Mouse (Mus musculus) urinary bladder, postnatal 10 days (tissue): ENCODE measurements around the gene Msgn1.

ENCODE experiments used
- DNase-seq: peaks from one replicate; pipeline ENCODE4 v3.0.0; 2022; ENCODE audit warnings: low spot score

The Msgn1 gene

DNA sequence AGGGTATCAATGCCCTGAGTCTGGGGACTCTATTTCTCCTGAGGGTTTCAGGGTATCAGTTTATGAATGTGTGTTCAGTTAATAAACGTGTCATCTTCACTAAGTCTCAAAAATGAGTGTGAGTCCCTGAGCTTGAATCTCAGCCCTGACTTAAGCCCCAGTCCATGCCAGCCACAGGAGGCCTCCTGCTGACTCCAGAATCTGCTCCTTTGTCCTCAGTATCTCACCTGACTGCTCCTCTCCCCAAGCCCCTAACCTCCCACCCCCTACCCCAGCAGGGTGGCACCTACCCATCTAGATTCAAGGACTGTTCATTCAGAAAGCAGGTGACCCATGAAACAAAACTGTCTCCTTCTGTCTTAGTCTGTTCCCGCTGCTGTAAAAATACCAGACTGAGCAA is 10.2 kb downstream of the Msgn1 start:
- DNase-seq: no peak

DNA sequence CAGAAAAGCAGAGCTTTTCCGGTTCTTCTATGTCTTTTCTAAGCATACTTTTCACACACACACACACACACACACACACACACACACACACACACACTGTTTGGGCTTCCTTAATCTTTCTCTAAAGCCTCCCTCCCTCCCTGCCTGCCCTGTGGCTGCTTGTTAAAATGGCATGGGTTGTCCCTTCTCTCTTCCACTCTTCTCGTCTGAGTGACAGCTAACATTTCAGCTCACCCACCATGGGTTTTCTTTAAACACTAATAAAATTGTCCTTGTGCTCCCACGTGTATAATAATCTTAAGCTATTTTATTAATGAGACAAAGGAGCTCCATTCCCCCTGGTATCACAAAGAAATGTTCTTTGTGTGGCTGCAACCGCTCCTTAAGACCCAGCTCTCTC is 10.7 kb downstream of the Msgn1 start:
- no peak for DNase-seq

DNA sequence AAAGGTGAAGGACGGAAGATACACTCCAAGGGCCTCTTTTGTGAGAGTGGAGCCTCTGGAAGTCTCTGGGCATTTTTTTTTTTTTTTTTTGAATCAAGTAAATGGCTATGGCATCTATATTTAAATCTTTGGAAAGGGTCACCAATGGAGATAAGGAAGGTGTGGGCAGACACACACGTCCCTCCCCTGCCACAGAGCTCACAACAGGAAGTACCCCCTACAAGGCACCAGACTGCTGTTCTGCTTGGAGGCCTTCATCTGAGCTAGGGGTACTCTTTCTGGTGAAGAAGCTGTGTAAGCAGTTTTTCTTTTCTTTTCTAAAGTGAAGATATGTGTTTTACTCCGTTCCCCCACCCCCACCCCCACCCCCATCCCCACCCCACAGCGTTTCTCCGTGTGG is 11.9 kb downstream of the Msgn1 start:
- no peak for DNase-seq

DNA sequence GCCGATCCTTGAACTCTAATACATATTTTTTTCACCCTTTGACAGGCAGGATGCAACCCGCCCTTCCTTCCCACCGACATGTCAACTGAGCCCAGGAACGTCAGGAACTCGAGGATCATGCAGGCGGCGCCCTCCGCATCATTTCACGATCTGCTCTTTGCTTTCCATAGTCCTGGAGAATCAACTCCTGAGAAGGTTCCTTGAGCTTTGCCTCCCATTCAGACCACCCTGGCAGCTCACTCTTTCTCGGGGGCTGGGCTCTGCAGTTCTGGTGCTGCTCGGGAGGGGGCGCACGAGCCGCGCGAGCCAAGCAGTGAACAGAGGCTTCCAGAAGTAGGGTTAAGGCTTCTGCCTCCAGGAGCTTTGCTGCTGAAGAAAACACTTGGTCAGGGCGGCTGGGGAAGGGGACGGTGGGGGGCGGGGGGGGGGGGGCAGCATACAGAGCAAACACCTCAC is 12.6 kb downstream of the Msgn1 start:
- DNase-seq: peak; percentile 35

DNA sequence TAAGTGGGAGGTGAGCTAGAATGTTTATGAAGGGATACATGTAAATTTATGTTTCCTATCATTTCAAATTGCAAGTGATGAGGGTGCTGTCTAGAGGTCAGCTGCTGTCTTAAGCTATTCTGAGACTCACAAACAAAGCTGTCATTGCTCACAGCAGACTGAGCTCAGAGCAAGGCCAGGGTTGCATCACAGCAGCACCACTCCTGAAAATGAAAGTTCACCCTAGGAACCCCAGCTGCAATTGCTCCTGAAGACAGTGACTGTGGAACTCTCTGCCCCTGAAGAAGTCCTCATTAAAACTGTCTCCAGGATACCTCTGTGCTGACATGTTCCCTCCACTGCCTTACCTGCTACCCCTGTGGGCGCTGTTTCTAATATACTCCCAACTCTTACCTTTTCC is 13.7 kb downstream of the Msgn1 start:
- DNase-seq: no peak

DNA sequence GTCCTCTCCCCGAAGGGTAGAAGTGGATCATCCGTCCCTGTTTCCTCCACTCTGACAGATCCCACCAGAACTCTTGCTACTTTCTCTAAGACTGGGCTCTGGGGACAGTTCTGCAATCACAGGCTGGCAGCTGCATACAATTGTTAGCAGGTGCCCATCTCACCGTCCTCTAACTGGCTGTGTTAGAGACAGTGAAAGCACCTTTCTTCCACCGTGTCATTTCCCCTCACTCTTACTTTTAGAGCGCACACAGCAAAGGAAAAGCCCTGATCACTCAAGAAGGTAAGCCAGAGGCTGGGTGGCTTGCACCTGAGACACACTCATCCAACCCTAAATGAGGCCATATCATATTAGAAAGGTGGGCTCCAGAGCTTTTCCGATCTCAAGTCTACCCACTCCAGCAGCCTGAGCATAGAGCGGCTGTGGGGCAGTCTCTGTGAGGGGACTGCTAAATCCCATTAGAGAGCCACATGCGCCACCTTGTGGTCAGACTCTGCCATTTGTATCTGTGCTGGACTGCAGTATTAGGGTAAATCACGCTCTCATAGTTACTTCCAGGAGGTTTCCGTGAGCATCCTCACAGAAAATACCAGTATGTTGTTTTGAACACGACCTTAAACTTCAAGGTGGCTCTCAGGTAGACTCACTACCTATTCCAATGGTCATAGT is 30.2 kb downstream of the Msgn1 start:
- peak; percentile 62 for DNase-seq

DNA sequence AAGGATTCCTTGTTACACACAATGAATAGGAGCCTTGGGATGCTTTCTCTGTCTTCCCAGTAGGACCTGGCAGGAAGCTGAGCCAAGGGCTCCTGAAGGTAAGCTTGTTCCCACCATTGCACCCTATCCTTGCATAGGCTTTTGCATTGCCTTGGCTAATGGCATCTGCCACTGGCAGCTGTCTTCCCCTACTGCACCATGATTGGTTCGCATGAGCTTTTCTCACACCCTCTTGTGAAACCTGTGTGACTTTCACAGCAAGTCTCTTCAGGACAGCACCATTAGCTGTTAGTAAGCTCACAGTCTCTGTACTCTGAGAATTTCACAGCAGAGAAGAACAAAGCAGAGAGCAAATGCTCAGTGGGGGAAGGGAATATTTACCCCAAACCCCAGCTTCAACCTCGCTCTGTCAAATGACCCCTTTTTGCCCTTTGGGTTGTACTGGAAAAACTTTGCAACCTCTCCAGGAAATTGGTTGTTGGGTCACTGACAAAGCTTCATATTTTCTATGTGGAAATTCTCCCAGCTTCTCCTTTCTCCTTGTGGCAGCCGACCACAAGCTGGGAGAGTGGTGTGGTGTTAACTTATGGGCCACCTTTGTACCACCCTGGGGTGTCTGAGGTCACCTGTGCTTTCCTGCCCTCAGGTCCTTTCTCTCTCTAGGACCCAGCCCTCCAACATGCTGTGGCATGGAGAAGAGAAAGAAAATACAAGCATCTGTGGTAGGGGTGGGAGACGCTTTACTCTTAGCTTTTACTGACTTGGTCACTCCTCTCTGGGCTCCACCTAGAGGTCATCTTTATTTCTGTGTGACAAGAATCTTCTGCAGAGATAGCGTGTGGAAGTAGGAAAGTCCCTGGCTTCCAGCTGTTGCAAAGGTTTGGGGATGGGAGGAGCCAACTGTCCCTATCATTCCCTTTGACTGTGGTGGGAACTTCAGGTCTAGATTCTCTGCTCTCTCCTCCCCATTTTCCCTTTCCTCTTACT is 31.1 kb downstream of the Msgn1 start:
- DNase-seq: no peak

DNA sequence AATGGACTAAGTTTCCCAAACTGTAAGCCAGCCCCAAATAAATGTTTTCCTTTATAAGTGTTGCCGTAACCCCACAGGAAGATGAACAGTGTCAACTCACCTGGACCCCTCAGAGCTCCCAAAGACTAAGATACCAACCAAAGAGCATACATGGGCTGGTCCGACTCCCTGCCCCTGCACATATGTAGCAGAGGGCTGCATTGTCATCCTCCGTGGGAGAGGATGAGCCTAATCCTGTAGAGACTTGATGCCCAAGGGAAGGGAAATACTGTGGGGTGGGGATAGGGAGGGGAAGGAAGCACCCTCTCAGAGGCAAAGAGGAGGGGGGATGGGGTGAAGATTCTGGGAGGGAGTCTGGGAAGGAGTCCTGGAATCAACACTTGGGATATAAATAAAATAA is 50.1 kb downstream of the Msgn1 start:
- DNase-seq: no peak
